Mouse (Mus musculus) ES-E14 (cell line): ENCODE measurements around the gene Phldb1. TPM values are rescaled to one million over a fixed set of nuclear protein-coding genes. Genes with fewer than 3 reads are reported as not detected.

Experiments used
- DNase-seq: peaks from one replicate; pipeline ENCODE4 v3.0.0-alpha.2; 2013; ENCODE audit warnings: low read depth, low spot score
- H3K27ac ChIP-seq: 2 replicates; pipeline ENCODE4 v1.5.1; 2012; ENCODE audit warnings: low read depth, mild to moderate bottlenecking, low read length, moderate library complexity, mixed read lengths; ENCODE audit not compliant: poor library complexity, insufficient read depth, severe bottlenecking
- H3K36me3 ChIP-seq: 2 replicates; pipeline ENCODE4 v1.6.1; 2012; ENCODE audit warnings: mild to moderate bottlenecking, low read length, moderate library complexity, mixed read lengths; ENCODE audit not compliant: control insufficient read depth, poor library complexity, insufficient read depth, severe bottlenecking
- H3K4me1 ChIP-seq, 2 experiments: fragments of 150-350 bp in 1 of 2; sonication (generic) in 1 of 2; 2 replicates each; pipeline ENCODE4 v1.6.1; 2012; ENCODE audit warnings: low read length in 2 of 2, mild to moderate bottlenecking in 1 of 2, mixed read lengths in 1 of 2; ENCODE audit not compliant: control insufficient read depth in 2 of 2, insufficient read depth in 2 of 2, poor library complexity in 1 of 2
- H3K4me3 ChIP-seq, 2 experiments: fragments of 150-350 bp in 1 of 2; sonication (generic) in 1 of 2; 2 replicates each; pipeline ENCODE4 v1.5.1; 2012; ENCODE audit warnings: low read length in 2 of 2, low read depth in 1 of 2, mild to moderate bottlenecking in 1 of 2, mixed read lengths in 1 of 2; ENCODE audit not compliant: insufficient read depth in 1 of 2, poor library complexity in 1 of 2, severe bottlenecking in 1 of 2
- H3K9ac ChIP-seq: 2 replicates; pipeline ENCODE4 v1.6.1; 2012; ENCODE audit warnings: low read depth, mild to moderate bottlenecking, low read length, mixed read lengths; ENCODE audit not compliant: poor library complexity, insufficient read depth, severe bottlenecking
- H3K9me3 ChIP-seq: fragments of 150-350 bp; sonication (generic); 2 replicates; pipeline ENCODE4 v1.6.1; 2012; ENCODE audit warnings: low read depth, mild to moderate bottlenecking, low read length; ENCODE audit not compliant: control insufficient read depth, insufficient read depth
- CHD2 ChIP-seq: IDR thresholded peaks from 2 replicates; pipeline ENCODE4 v1.6.1; 2014; ENCODE audit warnings: mild to moderate bottlenecking, low read depth, low read length, inconsistent platforms
- HCFC1 ChIP-seq: IDR thresholded peaks from 2 replicates; pipeline ENCODE4 v1.6.1; 2012; ENCODE audit warnings: low read length, inconsistent platforms, borderline replicate concordance; ENCODE audit not compliant: insufficient read depth
- MAFK ChIP-seq: IDR thresholded peaks from 2 replicates; pipeline ENCODE4 v1.6.1; 2014; ENCODE audit warnings: mild to moderate bottlenecking, low read depth, low read length, inconsistent platforms; ENCODE audit not compliant: insufficient read depth
- ZC3H11A ChIP-seq: IDR thresholded peaks from 2 replicates; pipeline ENCODE4 v1.6.1; 2012; ENCODE audit warnings: low read depth, mild to moderate bottlenecking, inconsistent platforms, low read length, borderline replicate concordance
- ZNF384 ChIP-seq: IDR thresholded peaks from 2 replicates; pipeline ENCODE4 v1.6.1; 2012; ENCODE audit warnings: low read depth, low read length, inconsistent platforms
- in situ Hi-C, 2 experiments: fragments of 600-800 bp; cut with MboI; formaldehyde crosslinking; loops; one replicate each; pipeline ENCODE4 v1.15.1; 2025; ENCODE audit warnings: low sequenced_read_pairs in 2 of 2, inconsistent platforms in 1 of 2; ENCODE audit not compliant: unreplicated experiment in 2 of 2
- total RNA-seq: library from RNA; depleted of rRNA; stranded (reverse); fragments of 300-350 nt; gene quantifications from 2 replicates; pipeline ENCODE4 v1.2.3, GENCODE M21; 2012

The Phldb1 gene
- total RNA-seq, 1 experiment = 44.0 TPM

- Histone ChIP-seq H3K9me3 (no peaks in the 10 kb centered on the region), H3K36me3 (no peaks in the 10 kb centered on the region; the same call in 1 of the 2 replicates), H3K4me1 (peaks cover 2 to 7% of the 10 kb centered on the region in 2 experiments; a peak in 1 of 4 replicates), H3K27ac (no peak overlapping the region), H3K9ac (no peak overlapping the region), H3K4me3 (no peak overlapping the region)
- DNase-seq = no peak
- in situ Hi-C loops = no loop called here
- TF ChIP-seq CHD2 (no peak), ZNF384 (no peak)
These were observed 48.4 kb downstream of the Phldb1 start for GRCm38 (mm10) chr9:44686638-44687037.

GRCm38 (mm10) chr9:44685346-44686330 is 49.4 kb downstream of the Phldb1 start:
- TF ChIP-seq ZC3H11A (peak; percentile 41; the same call in 1 of the 2 replicates), MAFK (no peak), ZNF384 (no peak), CHD2 (no peak)
- Histone ChIP-seq H3K9me3 (no peaks in the 10 kb centered on the region), H3K4me3 (no peak overlapping the region), H3K27ac (no peak overlapping the region), H3K9ac (no peak overlapping the region), H3K4me1 (0 out of 4 replicates have a peak, but pooled peaks cover 2 to 3% of the 10 kb centered on the region in 2 experiments), H3K36me3 (no peaks in the 10 kb centered on the region; the same call in 1 of the 2 replicates)
- peak; percentile 42 for DNase-seq
- in situ Hi-C loops = no loop called here

DNA sequence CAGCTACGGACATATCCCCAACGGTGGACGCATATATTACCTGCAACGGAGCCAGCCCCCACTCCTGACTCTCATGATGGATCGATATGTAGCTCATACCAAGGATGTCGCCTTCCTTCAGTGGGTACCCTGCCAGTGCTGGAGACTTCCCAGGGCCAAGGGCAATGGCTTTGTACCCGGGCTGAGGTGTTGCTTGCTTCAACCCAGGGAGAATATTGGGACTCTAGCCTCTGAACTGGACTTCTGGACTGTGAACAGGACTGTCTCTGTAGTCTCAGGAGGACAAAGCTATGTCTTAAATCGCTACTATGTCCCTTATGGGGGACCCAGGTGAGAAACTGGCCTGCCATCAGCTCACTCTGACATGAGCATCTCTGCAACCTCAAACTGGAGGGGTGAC is 52.0 kb downstream of the Phldb1 start:
- no peak for DNase-seq
- H3K4me1 ChIP-seq = 0 out of 4 replicates have a peak, but pooled peaks cover 0 to 3% of the 10 kb centered on the region in 2 experiments
- H3K9me3 ChIP-seq = no peaks in the 10 kb centered on the region
- no peaks in the 10 kb centered on the region; the same call in 1 of the 2 replicates for H3K36me3 ChIP-seq
- no peak for TF ChIP-seq ZNF384
- no peak for TF ChIP-seq ZC3H11A
- TF ChIP-seq MAFK = no peak
- TF ChIP-seq CHD2 = no peak
- no peak for TF ChIP-seq HCFC1
- in situ Hi-C loops = no loop called here
- no peak overlapping the region for H3K9ac ChIP-seq
- no peak overlapping the region for H3K27ac ChIP-seq
- H3K4me3 ChIP-seq = no peak overlapping the region

- H3K36me3 ChIP-seq = no peaks in the 10 kb centered on the region
- no peak overlapping the region for H3K9ac ChIP-seq
- in situ Hi-C loops = no loop called here
These were observed 55.4 kb downstream of the Phldb1 start for GRCm38 (mm10) chr9:44679565-44679964.

More at GRCm38 (mm10) chr9:44679565-44679964, 55.4 kb downstream of the Phldb1 start:
- Histone ChIP-seq H3K9me3 (no peaks in the 10 kb centered on the region), H3K4me3 (no peak overlapping the region), H3K4me1 (no peaks in the 10 kb centered on the region), H3K27ac (no peak overlapping the region)
- no peak for DNase-seq
- no peak for TF ChIP-seq ZNF384
- no peak for TF ChIP-seq MAFK
- no peak for TF ChIP-seq HCFC1
- no peak for TF ChIP-seq CHD2
- no peak for TF ChIP-seq ZC3H11A
